Mouse (Mus musculus) embryonic facial prominence, embryonic 12.5 days (tissue): Measurements from ENCODE around the gene Smox. TPM values are rescaled to one million over a fixed set of nuclear protein-coding genes. Genes with fewer than 3 reads are reported as not detected.

ENCODE experiments used
- ATAC-seq: fragments of 200-750 bp; cut with Nextera tagmentation; 2 replicates; pipeline ENCODE4 v1.8.0; 2017; ENCODE audit not compliant: insufficient number of reproducible peaks, insufficient read depth, low FRiP score, low TSS enrichment
- H3K27ac ChIP-seq: fragments of 300-500 bp; sonication (generic); 2 replicates; pipeline ENCODE4 v1.5.1; 2016; ENCODE audit warnings: mild to moderate bottlenecking
- H3K27me3 ChIP-seq: fragments of 300-500 bp; sonication (generic); 2 replicates; pipeline ENCODE4 v1.6.1; 2016; ENCODE audit warnings: mild to moderate bottlenecking, moderate library complexity
- H3K36me3 ChIP-seq: fragments of 300-500 bp; sonication (generic); 2 replicates; pipeline ENCODE4 v1.6.1; 2016; ENCODE audit warnings: mild to moderate bottlenecking
- H3K4me1 ChIP-seq: fragments of 300-500 bp; sonication (generic); 2 replicates; pipeline ENCODE4 v1.6.1; 2016
- H3K4me2 ChIP-seq: fragments of 300-500 bp; sonication (generic); replicated peaks from 2 replicates; pipeline ENCODE4 v1.6.1; 2016; ENCODE audit warnings: mild to moderate bottlenecking, moderate library complexity
- H3K4me3 ChIP-seq: fragments of 300-500 bp; sonication (generic); 2 replicates; pipeline ENCODE4 v1.5.1; 2016; ENCODE audit warnings: mild to moderate bottlenecking
- H3K9ac ChIP-seq: fragments of 300-500 bp; sonication (generic); 2 replicates; pipeline ENCODE4 v1.6.1; 2016; ENCODE audit warnings: mild to moderate bottlenecking, moderate library complexity
- H3K9me3 ChIP-seq: fragments of 300-500 bp; sonication (generic); 2 replicates; pipeline ENCODE4 v1.6.1; 2016; ENCODE audit warnings: mild to moderate bottlenecking, moderate library complexity
- WGBS: fragments of 180-500 bp; shearing (Covaris S2); methylation state at CpG from one replicate; pipeline ENCODE4 v1.1.7; 2016; 5-methylcytosine and 5-hydroxymethylcytosine counted together
- polyA plus RNA-seq: library from polyadenylated mRNA; unstranded; fragments of >200 nt; fragmentation: Nextera tagmentation; extraction: Ambion mirVana; gene quantifications from 2 replicates; pipeline ENCODE4 v1.2.1, GENCODE M21; 2016

Smox gene
- polyA plus RNA-seq, 1 experiment from 2014 or later: 64.8 TPM

GRCm38 (mm10) chr2:131498219-131498618, 6.9 kb downstream of the Smox start:
- 69% methylated on average over 7 of the region's 7 CpGs for WGBS
- no peak for ATAC-seq
- Histone ChIP-seq H3K27ac (no peak overlapping the region), H3K9me3 (no peaks in the 10 kb centered on the region), H3K4me2 (no peak overlapping the region), H3K4me3 (no peak overlapping the region), H3K9ac (no peak overlapping the region), H3K27me3 (no peaks in the 10 kb centered on the region), H3K36me3 (no peaks in the 10 kb centered on the region), H3K4me1 (peaks cover 41% of the 10 kb centered on the region)

- WGBS: 72% methylated on average over 5 of the region's 5 CpGs
- no peaks in the 10 kb centered on the region for H3K9me3 ChIP-seq
- no peak overlapping the region for H3K4me2 ChIP-seq
- H3K9ac ChIP-seq: no peak overlapping the region
- H3K27ac ChIP-seq: no peak overlapping the region
- H3K27me3 ChIP-seq: no peaks in the 10 kb centered on the region
- no peak overlapping the region for H3K4me3 ChIP-seq
- no peak for ATAC-seq
- peaks cover 38% of the 10 kb centered on the region for H3K4me1 ChIP-seq
- H3K36me3 ChIP-seq: no peaks in the 10 kb centered on the region
Observed at GRCm38 (mm10) chr2:131499290-131499845, 8.1 kb downstream of the Smox start.

GRCm38 (mm10) chr2:131501886-131502285, 10.6 kb downstream of the Smox start:
- ATAC-seq: no peak
- Histone ChIP-seq H3K27ac (peak overlapping the region; percentile 65; the same call in 1 of the 2 replicates), H3K4me2 (no peak overlapping the region), H3K27me3 (no peaks in the 10 kb centered on the region), H3K36me3 (no peaks in the 10 kb centered on the region), H3K9me3 (no peaks in the 10 kb centered on the region), H3K4me1 (peaks cover 58% of the 10 kb centered on the region), H3K4me3 (no peak overlapping the region), H3K9ac (no peak overlapping the region)
- 50% methylated on average over 5 of the region's 5 CpGs for WGBS

- Histone ChIP-seq H3K4me3 (no peak overlapping the region), H3K4me1 (peaks cover 59% of the 10 kb centered on the region), H3K36me3 (no peaks in the 10 kb centered on the region), H3K27ac (no peak overlapping the region), H3K4me2 (no peak overlapping the region), H3K9ac (no peak overlapping the region), H3K9me3 (no peaks in the 10 kb centered on the region), H3K27me3 (no peaks in the 10 kb centered on the region)
- WGBS: 64% methylated on average over 5 of the region's 5 CpGs
- no peak for ATAC-seq
Observed at GRCm38 (mm10) chr2:131502561-131502960, 11.3 kb downstream of the Smox start.

GRCm38 (mm10) chr2:131505431-131505830, 14.1 kb downstream of the Smox start:
- Histone ChIP-seq H3K9me3 (no peaks in the 10 kb centered on the region), H3K4me3 (no peak overlapping the region), H3K27ac (peak overlapping the region; percentile 92), H3K27me3 (no peaks in the 10 kb centered on the region), H3K4me1 (peaks cover 74% of the 10 kb centered on the region), H3K36me3 (no peaks in the 10 kb centered on the region), H3K4me2 (no peak overlapping the region), H3K9ac (no peak overlapping the region)
- ATAC-seq: no peak

GRCm38 (mm10) chr2:131506358-131506757, 15.1 kb downstream of the Smox start:
- peak; percentile 70 for ATAC-seq

GRCm38 (mm10) chr2:131508501-131508900, 17.2 kb downstream of the Smox start:
- peaks cover 56% of the 10 kb centered on the region for H3K4me1 ChIP-seq
- no peak overlapping the region for H3K4me3 ChIP-seq
- no peak overlapping the region for H3K9ac ChIP-seq
- H3K27ac ChIP-seq: 0 out of 2 replicates have a peak overlapping the region, but pooled peaks have one; percentile 8
- H3K27me3 ChIP-seq: no peaks in the 10 kb centered on the region
- H3K9me3 ChIP-seq: no peaks in the 10 kb centered on the region
- 33% methylated on average over 2 of the region's 2 CpGs for WGBS
- no peak for ATAC-seq
- H3K4me2 ChIP-seq: no peak overlapping the region
- no peaks in the 10 kb centered on the region; the same call in 1 of the 2 replicates for H3K36me3 ChIP-seq

More at GRCm38 (mm10) chr2:131506358-131506757, 15.1 kb downstream of the Smox start:
- WGBS: 15% methylated on average over 3 of the region's 3 CpGs
- Histone ChIP-seq H3K9me3 (no peaks in the 10 kb centered on the region), H3K4me1 (peaks cover 66% of the 10 kb centered on the region), H3K4me2 (peak overlapping the region; percentile 6; the same call in 1 of the 2 replicates), H3K9ac (no peak overlapping the region), H3K36me3 (no peaks in the 10 kb centered on the region), H3K4me3 (no peak overlapping the region), H3K27me3 (no peaks in the 10 kb centered on the region), H3K27ac (peak overlapping the region; percentile 92)

- Histone ChIP-seq H3K27me3 (no peaks in the 10 kb centered on the region), H3K9me3 (no peaks in the 10 kb centered on the region), H3K36me3 (no peaks in the 10 kb centered on the region; the same call in 1 of the 2 replicates), H3K4me1 (peaks cover 50% of the 10 kb centered on the region), H3K4me2 (peak overlapping the region; percentile 50), H3K9ac (peak overlapping the region; percentile 34; the same call in 1 of the 2 replicates), H3K27ac (0 out of 2 replicates have a peak overlapping the region, but pooled peaks have one; percentile 9), H3K4me3 (peak overlapping the region; percentile 13; the same call in 1 of the 2 replicates)
- 17% methylated on average over 17 of the region's 17 CpGs for WGBS
- ATAC-seq: no peak
Observed at GRCm38 (mm10) chr2:131509671-131510313, 18.5 kb downstream of the Smox start.

- Histone ChIP-seq H3K9ac (no peak overlapping the region), H3K27ac (no peak overlapping the region), H3K4me1 (peaks cover 43% of the 10 kb centered on the region), H3K27me3 (no peaks in the 10 kb centered on the region), H3K4me2 (no peak overlapping the region), H3K9me3 (no peaks in the 10 kb centered on the region), H3K36me3 (no peaks in the 10 kb centered on the region; the same call in 1 of the 2 replicates), H3K4me3 (no peak overlapping the region)
- no peak for ATAC-seq
- 72% methylated on average over 5 of the region's 5 CpGs for WGBS
Observed at GRCm38 (mm10) chr2:131510531-131510930, 19.2 kb downstream of the Smox start.

- H3K4me3 ChIP-seq: no peak overlapping the region
- 34% methylated on average over 2 of the region's 2 CpGs for WGBS
- peaks cover 16% of the 10 kb centered on the region for H3K4me1 ChIP-seq
- no peak overlapping the region for H3K27ac ChIP-seq
- H3K27me3 ChIP-seq: no peaks in the 10 kb centered on the region
- H3K4me2 ChIP-seq: no peak overlapping the region
- no peaks in the 10 kb centered on the region for H3K9me3 ChIP-seq
- no peak overlapping the region for H3K9ac ChIP-seq
- H3K36me3 ChIP-seq: peaks cover 4% of the 10 kb centered on the region
- ATAC-seq: no peak
Observed at GRCm38 (mm10) chr2:131513477-131513876, 22.2 kb downstream of the Smox start.

GRCm38 (mm10) chr2:131514055-131514621, 22.8 kb downstream of the Smox start:
- H3K36me3 ChIP-seq: peaks cover 8% of the 10 kb centered on the region
- WGBS: 81% methylated on average over 4 of the region's 4 CpGs

GRCm38 (mm10) chr2:131517550-131517949, 26.3 kb downstream of the Smox start:
- WGBS: 88% methylated on average over 4 of the region's 4 CpGs
- Histone ChIP-seq H3K4me1 (no peaks in the 10 kb centered on the region), H3K4me3 (no peak overlapping the region), H3K27ac (no peak overlapping the region), H3K27me3 (no peaks in the 10 kb centered on the region), H3K9ac (no peak overlapping the region), H3K36me3 (peaks cover 25% of the 10 kb centered on the region), H3K9me3 (no peaks in the 10 kb centered on the region), H3K4me2 (no peak overlapping the region)
- ATAC-seq: no peak

More at GRCm38 (mm10) chr2:131514055-131514621, 22.8 kb downstream of the Smox start:
- no peak overlapping the region for H3K4me3 ChIP-seq
- ATAC-seq: no peak
- H3K9me3 ChIP-seq: no peaks in the 10 kb centered on the region
- no peak overlapping the region for H3K9ac ChIP-seq
- no peak overlapping the region for H3K4me2 ChIP-seq
- H3K27ac ChIP-seq: no peak overlapping the region
- H3K27me3 ChIP-seq: no peaks in the 10 kb centered on the region
- peaks cover 10% of the 10 kb centered on the region for H3K4me1 ChIP-seq
